Mouse (Mus musculus) right cerebral cortex, postnatal 36 days (tissue): ENCODE data around the gene Apol8.

Experiments
- DNase-seq, 2 experiments: peaks; one replicate each; pipeline ENCODE4 v3.0.0; 2022; ENCODE audit warnings: low spot score in 2 of 2, mixed read lengths in 1 of 2

Apol8 gene

GRCm38 (mm10) chr15:77756848-77757247, at the start of gene Apol8:
Gene Apol8, minus strand, starts transcription at chr15:77757003.
- no peak for DNase-seq

GRCm38 (mm10) chr15:77805657-77806056, 48.9 kb upstream of the Apol8 start:
- no peak for DNase-seq

- no peak for DNase-seq
Measured at GRCm38 (mm10) chr15:77804949-77805348, 48.1 kb upstream of the Apol8 start.

- DNase-seq = no peak
Measured at GRCm38 (mm10) chr15:77804460-77804859, 47.7 kb upstream of the Apol8 start.

GRCm38 (mm10) chr15:77803747-77804146, 46.9 kb upstream of the Apol8 start:
- no peak for DNase-seq

- DNase-seq = no peak
Measured at GRCm38 (mm10) chr15:77802992-77803391, 46.2 kb upstream of the Apol8 start.

GRCm38 (mm10) chr15:77801188-77801587, 44.4 kb upstream of the Apol8 start:
- no peak for DNase-seq

- DNase-seq = peak in 1 of 2 experiments; percentile 54
Measured at GRCm38 (mm10) chr15:77800511-77800910, 43.7 kb upstream of the Apol8 start.

- no peak for DNase-seq
Measured at GRCm38 (mm10) chr15:77799491-77800474, 43.0 kb upstream of the Apol8 start.

- no peak for DNase-seq
Measured at GRCm38 (mm10) chr15:77798664-77799490, 42.1 kb upstream of the Apol8 start.

GRCm38 (mm10) chr15:77797609-77798411, 41.0 kb upstream of the Apol8 start:
- no peak for DNase-seq

GRCm38 (mm10) chr15:77796409-77797035, 39.7 kb upstream of the Apol8 start:
- no peak for DNase-seq

- DNase-seq = no peak
Measured at GRCm38 (mm10) chr15:77794908-77795356, 38.1 kb upstream of the Apol8 start.

- no peak for DNase-seq
Measured at GRCm38 (mm10) chr15:77794138-77794907, 37.5 kb upstream of the Apol8 start.

GRCm38 (mm10) chr15:77793554-77793953, 36.8 kb upstream of the Apol8 start:
- DNase-seq = peak in 1 of 2 experiments; percentile 77

- no peak for DNase-seq
Measured at GRCm38 (mm10) chr15:77793094-77793493, 36.3 kb upstream of the Apol8 start.

- no peak for DNase-seq
Measured at GRCm38 (mm10) chr15:77792056-77792455, 35.3 kb upstream of the Apol8 start.

- no peak for DNase-seq
Measured at GRCm38 (mm10) chr15:77790656-77791405, 34.0 kb upstream of the Apol8 start.

- DNase-seq = no peak
Measured at GRCm38 (mm10) chr15:77789186-77789585, 32.4 kb upstream of the Apol8 start.
